Mouse (Mus musculus) midbrain, embryonic 16.5 days (tissue): ENCODE results near the gene Cnfn. TPM values are rescaled to one million over a fixed set of nuclear protein-coding genes. Genes with fewer than 3 reads are reported as not detected.

Source experiments
- ATAC-seq: fragments of 200-750 bp; cut with Nextera tagmentation; 2 replicates; pipeline ENCODE4 v1.8.0; 2017; ENCODE audit warnings: moderate TSS enrichment
- H3K27ac ChIP-seq: fragments of 300-500 bp; sonication (generic); 2 replicates; pipeline ENCODE4 v1.5.1; 2014; ENCODE audit warnings: mild to moderate bottlenecking, low read length, mixed read lengths
- H3K27me3 ChIP-seq: fragments of 300-500 bp; sonication (generic); 2 replicates; pipeline ENCODE4 v1.6.1; 2014; ENCODE audit warnings: low read depth, low read length, mixed read lengths; ENCODE audit not compliant: control insufficient read depth, insufficient read depth
- H3K36me3 ChIP-seq: fragments of 300-500 bp; sonication (generic); 2 replicates; pipeline ENCODE4 v1.6.1; 2014; ENCODE audit warnings: mild to moderate bottlenecking, low read length, moderate library complexity, mixed read lengths; ENCODE audit not compliant: control insufficient read depth, insufficient read depth
- H3K4me1 ChIP-seq: fragments of 300-500 bp; sonication (generic); 2 replicates; pipeline ENCODE4 v1.6.1; 2014; ENCODE audit warnings: mild to moderate bottlenecking, low read length, mixed read lengths; ENCODE audit not compliant: control insufficient read depth, insufficient read depth
- H3K4me2 ChIP-seq: fragments of 300-500 bp; sonication (generic); 2 replicates; pipeline ENCODE4 v1.6.1; 2014; ENCODE audit warnings: mild to moderate bottlenecking, low read length, mixed read lengths
- H3K4me3 ChIP-seq: fragments of 300-500 bp; sonication (generic); 2 replicates; pipeline ENCODE4 v1.5.1; 2014; ENCODE audit warnings: low read depth, mild to moderate bottlenecking, low read length, moderate library complexity, mixed read lengths
- H3K9ac ChIP-seq: fragments of 300-500 bp; sonication (generic); 2 replicates; pipeline ENCODE4 v1.6.1; 2014; ENCODE audit warnings: low read depth, low read length, mixed read lengths
- H3K9me3 ChIP-seq: fragments of 300-500 bp; sonication (generic); replicated peaks from 2 replicates; pipeline ENCODE4 v1.6.1; 2014; ENCODE audit warnings: mild to moderate bottlenecking, low read length, mixed read lengths; ENCODE audit not compliant: control insufficient read depth, poor library complexity, severe bottlenecking
- WGBS: fragments of 180-500 bp; shearing (Covaris S2); extraction: QIAGEN DNeasy Blood & Tissue Kit; methylation state at CpG from one replicate; pipeline ENCODE4 v1.1.7; 2014; 5-methylcytosine and 5-hydroxymethylcytosine counted together
- polyA plus RNA-seq: library from polyadenylated mRNA; unstranded; fragments of >200 nt; fragmentation: Nextera tagmentation; extraction: Ambion mirVana; gene quantifications from 2 replicates; pipeline ENCODE4 v1.2.1, GENCODE M21; 2015

The Cnfn gene
- not detected in 2 replicates for polyA plus RNA-seq

- Histone ChIP-seq H3K4me1 (peaks cover 6% of the 10 kb centered on the region), H3K4me2 (no peak within 1 kb of the TSS), H3K4me3 (no peak within 1 kb of the TSS), H3K27me3 (peaks cover 23% of the 10 kb centered on the region), H3K9me3 (no peaks in the 10 kb centered on the region), H3K27ac (no peak within 1 kb of the TSS), H3K9ac (no peak within 1 kb of the TSS), H3K36me3 (peaks cover 3% of the 10 kb centered on the region)
- no peak for ATAC-seq
- 51% methylated on average over 12 of the region's 12 CpGs for WGBS
Measured at GRCm38 (mm10) chr7:25369058-25369749, at the start of gene Cnfn. Gene Cnfn, minus strand, starts transcription at chr7:25369724.

- Histone ChIP-seq H3K9me3 (no peaks in the 10 kb centered on the region), H3K27me3 (no peaks in the 10 kb centered on the region), H3K4me3 (no peak overlapping the region), H3K27ac (no peak overlapping the region), H3K4me2 (no peak overlapping the region), H3K36me3 (no peaks in the 10 kb centered on the region), H3K4me1 (no peaks in the 10 kb centered on the region), H3K9ac (no peak overlapping the region)
- ATAC-seq, result no peak
- WGBS, result 68% methylated on average over 1 of the region's 1 CpGs
Measured at GRCm38 (mm10) chr7:25417597-25417996, 48.1 kb upstream of the Cnfn start.

GRCm38 (mm10) chr7:25412833-25413441, 43.4 kb upstream of the Cnfn start, which contains the start of gene Cxcl17:
Gene Cxcl17, minus strand, starts transcription at chr7:25412886.
- WGBS, result 58% methylated on average over 7 of the region's 7 CpGs
- ATAC-seq, result no peak
- no peak within 1 kb of the TSS for H3K4me2 ChIP-seq

GRCm38 (mm10) chr7:25411861-25412260, 42.3 kb upstream of the Cnfn start:
- no peak for ATAC-seq
- no peak overlapping the region for H3K27ac ChIP-seq
- H3K4me1 ChIP-seq, result no peaks in the 10 kb centered on the region
- H3K4me2 ChIP-seq, result no peak overlapping the region
- no peak overlapping the region for H3K4me3 ChIP-seq
- H3K9me3 ChIP-seq, result no peaks in the 10 kb centered on the region
- WGBS, result 91% methylated on average over 3 of the region's 3 CpGs
- no peak overlapping the region for H3K9ac ChIP-seq
- H3K27me3 ChIP-seq, result no peaks in the 10 kb centered on the region
- no peaks in the 10 kb centered on the region for H3K36me3 ChIP-seq

More at GRCm38 (mm10) chr7:25412833-25413441, 43.4 kb upstream of the Cnfn start, which contains the start of gene Cxcl17:
- Histone ChIP-seq H3K4me3 (no peak within 1 kb of the TSS), H3K36me3 (no peaks in the 10 kb centered on the region), H3K9me3 (no peaks in the 10 kb centered on the region), H3K27ac (no peak within 1 kb of the TSS), H3K4me1 (no peaks in the 10 kb centered on the region), H3K9ac (no peak within 1 kb of the TSS), H3K27me3 (no peaks in the 10 kb centered on the region)

- no peaks in the 10 kb centered on the region for H3K9me3 ChIP-seq
- no peaks in the 10 kb centered on the region for H3K27me3 ChIP-seq
- H3K27ac ChIP-seq, result no peak overlapping the region
- ATAC-seq, result no peak
- no peak overlapping the region for H3K4me2 ChIP-seq
- no peaks in the 10 kb centered on the region for H3K4me1 ChIP-seq
- H3K9ac ChIP-seq, result no peak overlapping the region
- H3K4me3 ChIP-seq, result no peak overlapping the region
- 97% methylated on average over 1 of the region's 1 CpGs for WGBS
- H3K36me3 ChIP-seq, result no peaks in the 10 kb centered on the region
Measured at GRCm38 (mm10) chr7:25410969-25411615, 41.6 kb upstream of the Cnfn start.

GRCm38 (mm10) chr7:25409114-25409760, 39.7 kb upstream of the Cnfn start:
- no peak overlapping the region for H3K27ac ChIP-seq
- no peaks in the 10 kb centered on the region for H3K27me3 ChIP-seq
- H3K9ac ChIP-seq, result no peak overlapping the region
- WGBS, result 49% methylated on average over 4 of the region's 4 CpGs
- no peaks in the 10 kb centered on the region for H3K36me3 ChIP-seq
- H3K9me3 ChIP-seq, result no peaks in the 10 kb centered on the region
- ATAC-seq, result no peak
- no peak overlapping the region for H3K4me3 ChIP-seq
- H3K4me2 ChIP-seq, result no peak overlapping the region
- H3K4me1 ChIP-seq, result no peaks in the 10 kb centered on the region

GRCm38 (mm10) chr7:25406468-25406867, 36.9 kb upstream of the Cnfn start:
- no peaks in the 10 kb centered on the region for H3K4me1 ChIP-seq
- H3K4me3 ChIP-seq, result no peak overlapping the region
- 86% methylated on average over 7 of the region's 7 CpGs for WGBS
- H3K27ac ChIP-seq, result no peak overlapping the region
- H3K27me3 ChIP-seq, result no peaks in the 10 kb centered on the region
- H3K9ac ChIP-seq, result no peak overlapping the region
- ATAC-seq, result no peak
- H3K9me3 ChIP-seq, result no peaks in the 10 kb centered on the region
- H3K36me3 ChIP-seq, result no peaks in the 10 kb centered on the region
- H3K4me2 ChIP-seq, result no peak overlapping the region

GRCm38 (mm10) chr7:25402671-25403101, 33.2 kb upstream of the Cnfn start:
- no peaks in the 10 kb centered on the region for H3K27me3 ChIP-seq
- no peaks in the 10 kb centered on the region for H3K36me3 ChIP-seq
- H3K4me3 ChIP-seq, result no peak overlapping the region
- H3K9ac ChIP-seq, result no peak overlapping the region
- no peak overlapping the region for H3K4me2 ChIP-seq
- no peak for ATAC-seq
- H3K9me3 ChIP-seq, result no peaks in the 10 kb centered on the region
- 2% methylated on average over 2 of the region's 2 CpGs for WGBS
- no peaks in the 10 kb centered on the region for H3K4me1 ChIP-seq
- no peak overlapping the region for H3K27ac ChIP-seq
